In genomic region chr5:143932831-143933230, GRCm38 (mm10) we compare ENCODE assay signal across 10 mouse cellular contexts. TPM values are rescaled to one million over a fixed set of nuclear protein-coding genes. Genes with fewer than 3 reads are reported as not detected.
DNase-seq lines count a peak whose midpoint lies in the region; ATAC-seq lines count a peak whose summit lies in the region.
"Had no signal": no experiment of that assay in that cellular context is flagged by ENCODE, and none has a peak within 500 bp of the region (broad histone marks: within the 10 kb centered on the region; RNA-seq: fewer than 3 reads in every experiment).

Gene Rsph10b, plus strand, starts transcription at chr5:143933035.

- peak; percentile 43 to 59 for DNase-seq in adrenal gland, postnatal 36 days
- peak; percentile 29 for DNase-seq in hindbrain, embryonic 14.5 days (ENCODE audit: low spot score)
- DNase-seq in frontal cortex, postnatal 10 days (ENCODE audit: low spot score in 2 of 2), result no peak
- no peak for DNase-seq in cerebellum, adult 11-12 months

- H3K9me3 ChIP-seq in heart, embryonic 11.5 days (replicated peaks; ENCODE audit: control insufficient read depth, low read length), result no peaks in the 10 kb centered on the region
- H3K9me3 ChIP-seq in heart, embryonic 12.5 days (replicated peaks), result no peaks in the 10 kb centered on the region
- no peaks in the 10 kb centered on the region for H3K9me3 ChIP-seq in hindbrain, embryonic 14.5 days (ENCODE audit: control insufficient read depth, low read length)
- no peaks in the 10 kb centered on the region for H3K9me3 ChIP-seq in midbrain, embryonic 15.5 days

- peaks cover 2% of the 10 kb centered on the region; the same call in 1 of the 2 replicates for H3K4me1 ChIP-seq in heart, embryonic 11.5 days (ENCODE audit: control insufficient read depth, insufficient read depth, low read length)
- 0 out of 2 replicates have a peak, but pooled peaks cover 8% of the 10 kb centered on the region for H3K4me1 ChIP-seq in heart, embryonic 12.5 days (replicated peaks)
- no peaks in the 10 kb centered on the region for H3K4me1 ChIP-seq in hindbrain, embryonic 14.5 days (replicated peaks; ENCODE audit: control insufficient read depth, insufficient read depth, low read length)
- no peaks in the 10 kb centered on the region; the same call in 1 of the 2 replicates for H3K4me1 ChIP-seq in midbrain, embryonic 15.5 days

- 0 out of 2 replicates have a peak, but pooled peaks have one; percentile 26 for ATAC-seq in heart, embryonic 11.5 days (replicated peaks; ENCODE audit: insufficient number of reproducible peaks, low FRiP score, low TSS enrichment)
- no peak for ATAC-seq in heart, embryonic 12.5 days (ENCODE audit: insufficient number of reproducible peaks, low FRiP score)
- ATAC-seq in hindbrain, embryonic 14.5 days (ENCODE audit: low FRiP score), result no peak
- ATAC-seq in midbrain, embryonic 15.5 days (replicated peaks), result no peak
- no peak for ATAC-seq in erythroid progenitor cell, adult 5-6 weeks (replicated peaks; ENCODE audit: low FRiP score, poor library complexity, severe bottlenecking)

- WGBS in heart, embryonic 11.5 days (ENCODE audit: insufficient replicate concordance), result 21% methylated on average over 8 of the region's 8 CpGs
- 22% methylated on average over 8 of the region's 8 CpGs for WGBS in heart, embryonic 12.5 days
- 19% methylated on average over 8 of the region's 8 CpGs for WGBS in hindbrain, embryonic 14.5 days
- 18% methylated on average over 8 of the region's 8 CpGs for WGBS in midbrain, embryonic 15.5 days

- no peak within 1 kb of the TSS for H3K27ac ChIP-seq in heart, embryonic 11.5 days (ENCODE audit: low read depth, low read length)
- H3K27ac ChIP-seq in heart, embryonic 12.5 days (ENCODE audit: poor library complexity, severe bottlenecking), result no peak within 1 kb of the TSS
- H3K27ac ChIP-seq in hindbrain, embryonic 14.5 days, result no peak within 1 kb of the TSS
- H3K27ac ChIP-seq in midbrain, embryonic 15.5 days, result no peak within 1 kb of the TSS

- H3K9ac ChIP-seq in heart, embryonic 11.5 days (ENCODE audit: low read depth, low read length), result no peak within 1 kb of the TSS
- no peak within 1 kb of the TSS for H3K9ac ChIP-seq in heart, embryonic 12.5 days
- no peak within 1 kb of the TSS for H3K9ac ChIP-seq in hindbrain, embryonic 14.5 days
- no peak within 1 kb of the TSS for H3K9ac ChIP-seq in midbrain, embryonic 15.5 days

- H3K4me3 ChIP-seq in heart, embryonic 11.5 days (ENCODE audit: low read depth, low read length), result no peak within 1 kb of the TSS
- H3K4me3 ChIP-seq in heart, embryonic 12.5 days, result no peak within 1 kb of the TSS
- no peak within 1 kb of the TSS for H3K4me3 ChIP-seq in hindbrain, embryonic 14.5 days (replicated peaks; ENCODE audit: low read length)
- H3K4me3 ChIP-seq in midbrain, embryonic 15.5 days, result no peak within 1 kb of the TSS; the same call in 1 of the 2 replicates
- H3K4me3 ChIP-seq: myocyte had no signal

- no peaks in the 10 kb centered on the region for H3K27me3 ChIP-seq in heart, embryonic 11.5 days (ENCODE audit: control insufficient read depth, insufficient read depth, low read length)
- no peaks in the 10 kb centered on the region for H3K27me3 ChIP-seq in heart, embryonic 12.5 days (replicated peaks)
- H3K27me3 ChIP-seq in hindbrain, embryonic 14.5 days (ENCODE audit: control insufficient read depth, insufficient read depth, low read length), result no peaks in the 10 kb centered on the region
- no peaks in the 10 kb centered on the region for H3K27me3 ChIP-seq in midbrain, embryonic 15.5 days (replicated peaks)

- H3K36me3 ChIP-seq in heart, embryonic 11.5 days (ENCODE audit: control insufficient read depth, insufficient read depth, low read length), result peaks cover 18% of the 10 kb centered on the region
- peaks cover 45% of the 10 kb centered on the region for H3K36me3 ChIP-seq in heart, embryonic 12.5 days
- H3K36me3 ChIP-seq in hindbrain, embryonic 14.5 days (replicated peaks; ENCODE audit: control insufficient read depth, insufficient read depth), result peaks cover 44% of the 10 kb centered on the region
- peaks cover 27% of the 10 kb centered on the region; the same call in 1 of the 2 replicates for H3K36me3 ChIP-seq in midbrain, embryonic 15.5 days (replicated peaks)

- 0 out of 2 replicates have a peak within 1 kb of the TSS, but pooled peaks have one; percentile 15 for H3K4me2 ChIP-seq in heart, embryonic 11.5 days
- H3K4me2 ChIP-seq in heart, embryonic 12.5 days, result no peak within 1 kb of the TSS
- no peak within 1 kb of the TSS; the same call in 1 of the 2 replicates for H3K4me2 ChIP-seq in hindbrain, embryonic 14.5 days (replicated peaks)
- H3K4me2 ChIP-seq in midbrain, embryonic 15.5 days, result peak within 1 kb of the TSS; percentile 17; the same call in 1 of the 2 replicates

RNA-seq across cellular contexts. Expression of gene Rsph10b, which starts in this region (rescaled TPM):
- 0.43 and 1.5 TPM in 2 replicates for polyA plus RNA-seq in heart, embryonic 11.5 days (2014; fragmentation: Nextera tagmentation; extraction: Ambion mirVana)
- polyA plus RNA-seq in heart, embryonic 12.5 days (2016; fragmentation: Nextera tagmentation; extraction: Ambion mirVana), result 1.0 and 1.3 TPM in 2 replicates
- 1 to 10 TPM; 1.8 to 8.8 TPM for total RNA-seq in adrenal gland, postnatal 36 days (2021)
- 3.9 and 4.5 TPM in 2 replicates for polyA plus RNA-seq in hindbrain, embryonic 14.5 days (2014; fragmentation: Nextera tagmentation; extraction: Ambion mirVana)
- 4.0 and 5.3 TPM in 2 replicates for polyA plus RNA-seq in midbrain, embryonic 15.5 days (2015; fragmentation: Nextera tagmentation; extraction: Ambion mirVana)
- total RNA-seq in erythroid progenitor cell, adult 5-6 weeks (2015; ENCODE audit: low replicate concordance), result 3.4 and 11.2 TPM in 2 replicates
- total RNA-seq in erythroid progenitor cell, adult 5-6 weeks (2017; ENCODE audit: low replicate concordance), result 5.1 and 12.6 TPM in 2 replicates
- total RNA-seq: common myeloid progenitor, adult 5-6 weeks had no signal
- polyA plus RNA-seq: myocyte had no signal

Comparison
In these comparisons a context has a peak if more than half of its experiments do, and no peak if none do; other contexts are left out.
1. H3K4me2 ChIP-seq: peak in heart, embryonic 11.5 days (single experiment) and midbrain, embryonic 15.5 days (single experiment); none in heart, embryonic 12.5 days (single experiment) and hindbrain, embryonic 14.5 days (single experiment).
2. DNase-seq: peak in adrenal gland, postnatal 36 days (2 of 2) and hindbrain, embryonic 14.5 days (single experiment); none in frontal cortex, postnatal 10 days (0 of 2) and cerebellum, adult 11-12 months (single experiment).